Mouse (Mus musculus) forebrain, embryonic 11.5 days (tissue): ENCODE data around the gene Nop14. TPM values are rescaled to one million over a fixed set of nuclear protein-coding genes. Genes with fewer than 3 reads are reported as not detected.

ENCODE experiments used
- ATAC-seq: fragments of 200-750 bp; cut with Nextera tagmentation; replicated peaks from 2 replicates; pipeline ENCODE4 v1.8.0; 2017; ENCODE audit warnings: moderate TSS enrichment; ENCODE audit not compliant: low FRiP score
- DNase-seq: peaks from one replicate; pipeline ENCODE4 v3.0.0-alpha.2; 2017; ENCODE audit warnings: low spot score
- H3K27ac ChIP-seq: fragments of 300-500 bp; sonication (generic); 2 replicates; pipeline ENCODE4 v1.5.1; 2014; ENCODE audit warnings: low read depth, low read length
- H3K27me3 ChIP-seq: fragments of 300-500 bp; sonication (generic); 2 replicates; pipeline ENCODE4 v1.6.1; 2014; ENCODE audit warnings: mild to moderate bottlenecking, low read length, mixed read lengths; ENCODE audit not compliant: control insufficient read depth, insufficient read depth
- H3K36me3 ChIP-seq: fragments of 300-500 bp; sonication (generic); 2 replicates; pipeline ENCODE4 v1.6.1; 2014; ENCODE audit warnings: mild to moderate bottlenecking, low read length, moderate library complexity, mixed read lengths; ENCODE audit not compliant: control insufficient read depth, insufficient read depth
- H3K4me1 ChIP-seq: fragments of 300-500 bp; sonication (generic); replicated peaks from 2 replicates; pipeline ENCODE4 v1.6.1; 2014; ENCODE audit warnings: low read length, mixed read lengths; ENCODE audit not compliant: control insufficient read depth, insufficient read depth
- H3K4me2 ChIP-seq: fragments of 300-500 bp; sonication (generic); 2 replicates; pipeline ENCODE4 v1.6.1; 2014; ENCODE audit warnings: low read depth, mild to moderate bottlenecking, low read length, moderate library complexity, mixed read lengths; ENCODE audit not compliant: severe bottlenecking
- H3K4me3 ChIP-seq: fragments of 300-500 bp; sonication (generic); 2 replicates; pipeline ENCODE4 v1.5.1; 2014; ENCODE audit warnings: low read depth, low read length
- H3K9ac ChIP-seq: fragments of 300-500 bp; sonication (generic); 2 replicates; pipeline ENCODE4 v1.6.1; 2014; ENCODE audit warnings: low read length
- H3K9me3 ChIP-seq: fragments of 300-500 bp; sonication (generic); 2 replicates; pipeline ENCODE4 v1.6.1; 2016; ENCODE audit warnings: low read length, mixed read lengths; ENCODE audit not compliant: control insufficient read depth
- WGBS: fragments of 180-500 bp; shearing (Covaris S2); extraction: QIAGEN DNeasy Blood & Tissue Kit; methylation state at CpG from one replicate; pipeline ENCODE4 v1.1.7; 2014; 5-methylcytosine and 5-hydroxymethylcytosine counted together
- polyA plus RNA-seq: library from polyadenylated mRNA; unstranded; fragments of >200 nt; fragmentation: Nextera tagmentation; extraction: Ambion mirVana; gene quantifications from 2 replicates; pipeline ENCODE4 v1.2.1, GENCODE M21; 2014

Gene Nop14
- polyA plus RNA-seq, 1 experiment from 2014 or later: 33.1 TPM

DNA sequence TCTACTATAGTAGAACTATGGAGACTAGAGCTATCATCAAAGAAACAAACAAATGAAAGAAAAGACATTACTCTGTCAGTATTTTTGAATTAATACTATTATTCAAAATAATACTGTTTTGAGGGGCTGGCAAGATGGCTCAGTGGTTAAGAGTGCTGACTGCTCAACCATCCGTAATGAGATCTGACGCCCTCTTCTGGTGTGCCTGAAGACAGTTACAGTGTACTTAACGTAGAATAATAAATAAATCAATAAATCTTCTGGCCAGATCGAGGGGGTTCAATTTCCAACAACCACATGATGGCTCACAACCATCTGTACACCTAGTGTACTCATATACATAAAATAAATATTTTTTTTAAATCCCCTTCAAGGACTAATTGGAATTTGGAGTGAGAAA is 2.0 kb upstream of the Nop14 start:
- H3K4me1 ChIP-seq: no peaks in the 10 kb centered on the region; the same call in 1 of the 2 replicates
- no peak overlapping the region for H3K4me3 ChIP-seq
- no peak overlapping the region for H3K4me2 ChIP-seq
- ATAC-seq (no peak), DNase-seq (no peak)
- 85% methylated on average over 4 of the region's 4 CpGs for WGBS
- H3K27ac ChIP-seq: no peak overlapping the region
- H3K9ac ChIP-seq: no peak overlapping the region
- no peaks in the 10 kb centered on the region for H3K9me3 ChIP-seq
- no peaks in the 10 kb centered on the region for H3K36me3 ChIP-seq
- no peaks in the 10 kb centered on the region for H3K27me3 ChIP-seq

DNA sequence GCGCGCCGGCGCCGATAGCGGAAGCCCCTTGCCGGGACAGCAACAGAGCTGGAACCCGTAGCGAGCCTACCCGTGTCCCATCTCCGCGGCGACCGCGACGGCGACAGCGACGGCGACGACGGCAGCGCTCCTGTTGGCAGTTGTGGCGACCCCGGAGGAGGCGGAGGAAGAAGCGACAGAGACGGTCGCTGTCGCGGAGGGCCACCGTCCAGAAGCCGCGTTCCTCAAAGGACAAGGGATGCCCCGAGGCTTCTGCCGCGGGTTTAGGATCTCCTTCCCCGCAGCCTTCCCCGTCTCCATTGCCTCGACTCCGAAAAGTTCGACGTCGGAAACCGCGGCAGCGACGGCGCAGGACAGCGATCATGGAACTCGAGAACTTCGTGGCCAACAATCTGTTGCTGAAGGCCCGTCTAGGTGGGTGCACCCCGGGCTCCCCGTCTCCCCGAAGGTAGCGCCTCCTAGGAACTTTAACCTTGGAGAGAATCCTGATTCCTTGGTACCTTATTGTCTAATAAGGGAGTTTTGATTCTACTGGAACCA is 713 bp upstream of the Nop14 start:
- H3K27me3 ChIP-seq: no peaks in the 10 kb centered on the region
- no peaks in the 10 kb centered on the region; the same call in 1 of the 2 replicates for H3K4me1 ChIP-seq
- peak overlapping the region; percentile 64 for H3K9ac ChIP-seq
- no peaks in the 10 kb centered on the region for H3K9me3 ChIP-seq
- H3K4me3 ChIP-seq: peak overlapping the region; percentile 74
- peak overlapping the region; percentile 53 for H3K27ac ChIP-seq
- WGBS: 2% methylated on average over 56 of the region's 57 CpGs
- no peak for DNase-seq
- H3K36me3 ChIP-seq: no peaks in the 10 kb centered on the region; the same call in 1 of the 2 replicates
- peak overlapping the region; percentile 61 for H3K4me2 ChIP-seq
- ATAC-seq: peak; percentile 8; the same call in 1 of the 2 replicates

DNA sequence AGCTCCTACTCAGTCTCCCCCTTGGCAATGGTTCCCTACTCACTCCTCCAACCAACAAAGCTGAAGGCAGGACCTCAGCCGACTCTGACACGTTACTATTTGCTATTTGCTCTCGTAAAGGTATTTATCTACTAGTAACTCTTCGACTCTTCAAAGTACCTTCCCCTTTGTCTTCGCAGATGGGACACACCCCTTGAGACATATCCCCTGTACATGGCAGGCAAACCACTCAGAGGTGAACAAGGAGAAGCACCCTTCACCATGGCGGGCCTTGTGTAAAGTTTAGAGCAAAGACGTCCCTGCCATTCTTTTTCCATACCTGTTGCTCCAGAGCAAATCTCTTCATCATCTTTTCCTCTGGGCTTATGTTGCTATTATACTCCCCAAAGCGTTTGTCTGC is 2.4 kb downstream of the Nop14 start:
- ATAC-seq: no peak
- no peaks in the 10 kb centered on the region for H3K27me3 ChIP-seq
- WGBS: 90% methylated on average over 8 of the region's 8 CpGs

DNA sequence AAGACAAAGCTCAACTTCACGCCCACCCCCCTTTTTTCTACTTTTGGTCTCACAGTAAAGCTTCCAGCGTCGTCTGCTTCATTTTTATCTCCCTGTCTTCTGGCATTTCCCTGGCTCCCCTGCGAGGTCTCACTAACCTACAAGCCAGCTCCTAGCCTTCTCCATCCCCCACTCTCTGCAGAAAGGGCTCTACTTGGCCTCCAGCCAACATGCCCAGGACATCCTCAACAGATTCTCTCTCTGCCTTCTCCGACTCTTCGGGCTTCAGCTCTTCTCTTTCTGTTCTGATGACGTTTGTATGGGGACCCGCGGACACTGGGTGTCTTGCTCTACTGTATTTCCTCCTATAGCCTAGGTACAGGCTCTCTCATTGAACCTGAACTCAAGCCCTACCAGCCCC is 5.1 kb downstream of the Nop14 start:
- no peak overlapping the region for H3K4me2 ChIP-seq
- no peak overlapping the region for H3K27ac ChIP-seq
- no peaks in the 10 kb centered on the region for H3K9me3 ChIP-seq
- no peaks in the 10 kb centered on the region; the same call in 1 of the 2 replicates for H3K4me1 ChIP-seq
- ATAC-seq (no peak), DNase-seq (no peak)
- no peak overlapping the region for H3K4me3 ChIP-seq
- H3K36me3 ChIP-seq: peaks cover 13% of the 10 kb centered on the region; the same call in 1 of the 2 replicates
- H3K27me3 ChIP-seq: no peaks in the 10 kb centered on the region
- no peak overlapping the region for H3K9ac ChIP-seq
- WGBS: 94% methylated on average over 9 of the region's 9 CpGs

More for the DNA sequence above, 2.4 kb downstream of the Nop14 start:
- H3K4me2 ChIP-seq: no peak overlapping the region
- H3K4me3 ChIP-seq: no peak overlapping the region
- peaks cover 9% of the 10 kb centered on the region; the same call in 1 of the 2 replicates for H3K36me3 ChIP-seq
- DNase-seq: no peak
- H3K9me3 ChIP-seq: no peaks in the 10 kb centered on the region
- no peaks in the 10 kb centered on the region; the same call in 1 of the 2 replicates for H3K4me1 ChIP-seq
- H3K9ac ChIP-seq: no peak overlapping the region
- no peak overlapping the region for H3K27ac ChIP-seq

DNA sequence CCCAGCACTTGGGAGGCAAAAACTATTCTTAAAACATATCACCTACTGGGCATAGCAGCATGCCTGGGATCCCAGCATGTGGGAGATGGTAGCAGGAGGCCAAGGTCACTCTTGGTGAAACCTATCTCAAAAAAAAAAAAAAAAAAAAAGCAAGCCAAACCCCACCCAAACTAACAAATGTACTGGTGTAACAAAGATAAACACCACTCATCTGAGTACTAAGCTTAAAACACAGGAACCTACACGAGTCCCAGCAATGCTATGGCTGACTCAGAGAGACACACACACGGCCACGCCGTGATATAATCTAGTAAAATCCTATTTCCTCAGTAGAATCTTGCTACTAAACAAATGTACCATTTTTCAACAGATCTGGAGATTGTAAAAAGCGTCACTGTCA is 7.0 kb downstream of the Nop14 start:
- Histone ChIP-seq H3K27ac (no peak overlapping the region), H3K9ac (no peak overlapping the region), H3K4me1 (no peaks in the 10 kb centered on the region), H3K9me3 (no peaks in the 10 kb centered on the region), H3K27me3 (no peaks in the 10 kb centered on the region), H3K4me2 (no peak overlapping the region), H3K4me3 (no peak overlapping the region), H3K36me3 (peaks cover 13% of the 10 kb centered on the region; the same call in 1 of the 2 replicates)
- no peak for DNase-seq
- 95% methylated on average over 5 of the region's 5 CpGs for WGBS
- no peak for ATAC-seq

DNA sequence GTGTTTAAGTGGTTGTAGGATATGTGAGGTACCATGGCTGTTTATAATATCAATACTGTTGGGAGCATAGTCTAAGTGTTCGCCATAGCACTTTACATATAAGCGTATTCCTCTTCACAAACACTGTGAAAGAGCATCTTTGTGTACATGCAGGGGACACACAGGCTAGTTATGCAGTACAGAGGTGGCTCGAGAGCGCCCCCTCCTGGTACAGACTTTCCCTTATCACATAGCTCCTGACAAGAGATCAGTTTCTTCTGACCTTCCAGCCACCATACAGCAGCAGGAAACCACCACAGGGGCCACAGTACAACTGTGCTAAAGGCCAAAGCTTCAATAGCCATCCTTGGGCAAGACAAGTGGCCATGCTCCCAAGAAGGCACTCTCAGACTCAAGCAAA is 12.4 kb downstream of the Nop14 start:
- H3K4me1 ChIP-seq: no peaks in the 10 kb centered on the region
- H3K9me3 ChIP-seq: no peaks in the 10 kb centered on the region
- H3K27me3 ChIP-seq: no peaks in the 10 kb centered on the region
- H3K4me3 ChIP-seq: no peak overlapping the region
- no peak overlapping the region for H3K9ac ChIP-seq
- H3K27ac ChIP-seq: no peak overlapping the region
- whole genome bisulfite sequencing: 45% methylated on average over 4 of the region's 4 CpGs
- H3K4me2 ChIP-seq: no peak overlapping the region
- DNase-seq: peak; percentile 84
- peaks cover 8% of the 10 kb centered on the region; the same call in 1 of the 2 replicates for H3K36me3 ChIP-seq
- no peak for ATAC-seq

DNA sequence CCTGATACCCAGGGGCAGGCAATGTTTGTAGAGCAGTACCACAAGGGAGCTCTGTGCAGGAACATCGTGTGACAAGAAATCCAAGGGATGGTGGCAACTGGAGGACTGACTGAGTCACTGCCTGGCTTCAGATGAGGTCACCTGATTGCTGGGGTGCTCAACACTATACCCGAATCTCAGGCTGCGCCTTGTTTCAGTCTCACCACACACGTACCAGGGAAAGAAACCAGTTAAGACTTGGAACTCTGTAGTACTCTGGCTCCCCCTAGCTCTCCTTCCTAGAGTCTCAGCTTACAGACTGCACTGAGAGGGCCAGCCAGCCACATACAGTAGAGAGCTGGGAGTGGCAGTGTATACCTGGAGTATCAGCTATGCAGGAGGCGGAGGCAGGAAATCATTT is 17.0 kb downstream of the Nop14 start:
- DNase-seq (peak; percentile 52), ATAC-seq (0 out of 2 replicates have a peak, but pooled peaks have one; percentile 44)
- Histone ChIP-seq H3K36me3 (peaks cover 4% of the 10 kb centered on the region; the same call in 1 of the 2 replicates), H3K9ac (no peak overlapping the region), H3K27ac (no peak overlapping the region), H3K4me2 (no peak overlapping the region), H3K27me3 (no peaks in the 10 kb centered on the region), H3K4me3 (no peak overlapping the region), H3K9me3 (no peaks in the 10 kb centered on the region), H3K4me1 (no peaks in the 10 kb centered on the region)
- 64% methylated on average over 5 of the region's 5 CpGs for WGBS

DNA sequence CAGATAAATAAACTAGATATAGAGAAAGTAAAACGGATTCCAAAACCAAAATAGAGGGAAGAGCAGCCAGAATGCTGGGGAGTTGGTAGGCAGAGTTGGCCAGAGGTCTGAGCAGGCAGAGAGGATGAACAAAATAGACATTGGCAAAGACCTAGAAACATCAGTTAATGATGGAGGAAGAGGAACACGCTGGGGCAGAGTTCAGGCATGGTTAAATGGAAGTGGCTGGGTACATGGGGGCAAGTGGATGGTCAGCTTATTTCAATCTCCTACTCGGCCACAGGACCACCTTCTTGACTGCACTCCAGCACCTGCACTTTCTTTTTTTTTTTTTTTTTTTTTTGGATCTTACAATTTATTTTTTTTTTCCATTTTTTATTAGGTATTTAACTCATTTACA is 18.0 kb downstream of the Nop14 start:
- Histone ChIP-seq H3K36me3 (peaks cover 4% of the 10 kb centered on the region; the same call in 1 of the 2 replicates), H3K27me3 (no peaks in the 10 kb centered on the region), H3K4me1 (0 out of 2 replicates have a peak, but pooled peaks cover 2% of the 10 kb centered on the region), H3K27ac (no peak overlapping the region), H3K4me2 (no peak overlapping the region), H3K9me3 (no peaks in the 10 kb centered on the region), H3K9ac (no peak overlapping the region), H3K4me3 (no peak overlapping the region)
- no peak for DNase-seq
- no peak for ATAC-seq
- WGBS: 91% methylated on average over 3 of the region's 3 CpGs
